In the genomic region with DNA sequence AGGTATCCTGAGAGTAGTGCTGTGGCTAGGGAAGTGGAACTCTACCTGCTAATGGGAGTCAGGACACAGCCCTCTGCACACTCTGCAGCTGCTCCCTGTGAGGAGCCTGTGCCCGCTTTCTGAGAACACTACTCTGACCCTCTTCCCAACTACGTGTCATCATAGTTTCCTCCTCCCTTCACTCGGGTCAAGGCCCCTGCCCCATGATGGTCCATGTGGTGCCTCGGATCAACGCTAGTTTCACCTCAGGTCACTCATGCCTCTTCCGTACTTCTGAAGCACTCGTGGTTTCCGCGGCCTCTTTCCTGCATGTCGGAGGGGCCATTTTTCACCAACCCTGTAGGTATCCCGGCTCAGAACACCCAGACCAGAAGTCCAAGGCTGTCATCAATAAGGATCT, we compare ENCODE assay signal across 8 mouse cellular contexts. TPM values are rescaled to one million over a fixed set of nuclear protein-coding genes. Genes with fewer than 3 reads are reported as not detected.
A peak's percentile ranks its signal among the peaks of the same experiment; 100 is the strongest.
DNase-seq lines count a peak whose midpoint lies in the region; ATAC-seq and TF ChIP-seq lines count a peak whose summit lies in the region.

No protein-coding gene starts in this region.

- no peak overlapping the region for H3K27ac ChIP-seq in kidney, embryonic 16.5 days (ENCODE audit: low read length)
- H3K27ac ChIP-seq in embryonic facial prominence, embryonic 12.5 days = 0 out of 2 replicates have a peak overlapping the region, but pooled peaks have one; percentile 83
- H3K27ac ChIP-seq in intestine, embryonic 16.5 days (ENCODE audit: low read length) = peak overlapping the region; percentile 29

- H3K9ac ChIP-seq in kidney, embryonic 16.5 days (replicated peaks; ENCODE audit: low read length) = peak overlapping the region; percentile 74
- H3K9ac ChIP-seq in embryonic facial prominence, embryonic 12.5 days = peak overlapping the region; percentile 28; the same call in 1 of the 2 replicates
- H3K9ac ChIP-seq in intestine, embryonic 16.5 days (ENCODE audit: low read depth, low read length) = peak overlapping the region; percentile 73

- no peak for TF ChIP-seq POLR2A in myocyte (IDR thresholded peaks at IDR 0.05; ENCODE audit: insufficient read length, low read depth)

- peaks cover 39% of the 10 kb centered on the region for H3K79me2 ChIP-seq in myocyte (ENCODE audit: control insufficient read depth, insufficient read depth)

- H3ac ChIP-seq in myocyte (ENCODE audit: control insufficient read depth, insufficient read length) = peak overlapping the region; percentile 1

- DNase-seq in kidney, postnatal 4 days = no peak
- DNase-seq in cerebellum, adult 9-10 months = no peak
- no peak for DNase-seq in left cerebral cortex, adult 18-20 months (ENCODE audit: low spot score in 2 of 2)
- no peak for DNase-seq in cerebellum, adult 8-10 months

- no peaks in the 10 kb centered on the region for H3K9me3 ChIP-seq in kidney, embryonic 16.5 days (ENCODE audit: low read length)
- H3K9me3 ChIP-seq in embryonic facial prominence, embryonic 12.5 days = no peaks in the 10 kb centered on the region
- H3K9me3 ChIP-seq in intestine, embryonic 16.5 days (ENCODE audit: control insufficient read depth, low read length) = no peaks in the 10 kb centered on the region

- peak overlapping the region; percentile 66 for H3K4me3 ChIP-seq in kidney, embryonic 16.5 days (ENCODE audit: low read length)
- peak overlapping the region; percentile 71 for H3K4me3 ChIP-seq in embryonic facial prominence, embryonic 12.5 days
- H3K4me3 ChIP-seq in intestine, embryonic 16.5 days (ENCODE audit: low read length) = peak overlapping the region; percentile 67
- peak overlapping the region; percentile 72 for H3K4me3 ChIP-seq in myocyte

- WGBS in kidney, embryonic 16.5 days = 1% methylated on average over 11 of the region's 11 CpGs
- 1% methylated on average over 11 of the region's 11 CpGs for WGBS in embryonic facial prominence, embryonic 12.5 days
- 1% methylated on average over 11 of the region's 11 CpGs for WGBS in intestine, embryonic 16.5 days

- no peaks in the 10 kb centered on the region for H3K27me3 ChIP-seq in kidney, embryonic 16.5 days (ENCODE audit: insufficient read depth, low read length)
- H3K27me3 ChIP-seq in embryonic facial prominence, embryonic 12.5 days = no peaks in the 10 kb centered on the region
- H3K27me3 ChIP-seq in intestine, embryonic 16.5 days (replicated peaks; ENCODE audit: control insufficient read depth, insufficient read depth, low read length) = no peaks in the 10 kb centered on the region
- H3K27me3 ChIP-seq in myocyte (ENCODE audit: control insufficient read depth, insufficient read depth, insufficient read length) = no peaks in the 10 kb centered on the region

- peaks cover under 1% of the 10 kb centered on the region; the same call in 1 of the 2 replicates for H3K36me3 ChIP-seq in kidney, embryonic 16.5 days (ENCODE audit: insufficient read depth, low read length)
- peaks cover 24% of the 10 kb centered on the region for H3K36me3 ChIP-seq in embryonic facial prominence, embryonic 12.5 days
- H3K36me3 ChIP-seq in intestine, embryonic 16.5 days (ENCODE audit: control insufficient read depth, insufficient read depth, low read length) = no peaks in the 10 kb centered on the region; the same call in 1 of the 2 replicates
- H3K36me3 ChIP-seq in myocyte (ENCODE audit: control insufficient read depth, insufficient read depth) = peaks cover 13% of the 10 kb centered on the region

- H3K4me2 ChIP-seq in kidney, embryonic 16.5 days (replicated peaks; ENCODE audit: low read depth, low read length) = peak overlapping the region; percentile 85
- H3K4me2 ChIP-seq in embryonic facial prominence, embryonic 12.5 days (replicated peaks) = peak overlapping the region; percentile 84
- peak overlapping the region; percentile 84 for H3K4me2 ChIP-seq in intestine, embryonic 16.5 days (ENCODE audit: low read depth, low read length)
- peak overlapping the region; percentile 95 for H3K4me2 ChIP-seq in myocyte (ENCODE audit: low read depth)

- ATAC-seq in kidney, embryonic 16.5 days (ENCODE audit: low FRiP score, low TSS enrichment) = no peak; the same call in none of the 2 replicates
- ATAC-seq in embryonic facial prominence, embryonic 12.5 days (ENCODE audit: insufficient number of reproducible peaks, insufficient read depth, low FRiP score, low TSS enrichment) = peak; percentile 60
- ATAC-seq in intestine, embryonic 16.5 days = no peak

- peaks cover 13% of the 10 kb centered on the region; the same call in 1 of the 2 replicates for H3K4me1 ChIP-seq in kidney, embryonic 16.5 days (ENCODE audit: insufficient read depth, low read length)
- H3K4me1 ChIP-seq in embryonic facial prominence, embryonic 12.5 days = peaks cover 10% of the 10 kb centered on the region; the same call in 1 of the 2 replicates
- H3K4me1 ChIP-seq in intestine, embryonic 16.5 days (ENCODE audit: control insufficient read depth, insufficient read depth, low read length) = peaks cover 3% of the 10 kb centered on the region; the same call in 1 of the 2 replicates

TF ChIP-seq in myocyte, 11 proteins besides CTCF, POLR2A, EP300 and RAD21:
- TF ChIP-seq TCF12 (IDR thresholded peaks at IDR 0.05; ENCODE audit: insufficient read depth, poor library complexity, severe bottlenecking) (no peak), E2F4 (IDR thresholded peaks at IDR 0.05; ENCODE audit: insufficient read depth) (no peak), REST (IDR thresholded peaks at IDR 0.05; ENCODE audit: insufficient read depth, insufficient read length) (no peak), POLR2AphosphoS2 (IDR thresholded peaks at IDR 0.05; ENCODE audit: insufficient read length, low read depth) (no peak), USF1 (IDR thresholded peaks at IDR 0.05; ENCODE audit: low read depth) (no peak), TCF3 (IDR thresholded peaks at IDR 0.05; ENCODE audit: insufficient read length, low read depth) (no peak), MYOD1 (IDR thresholded peaks at IDR 0.05; ENCODE audit: control insufficient read depth in 1 of 3, insufficient read length in 2 of 3, low read depth in 2 of 3) (no peak), MYOG (IDR thresholded peaks at IDR 0.05; ENCODE audit: control insufficient read depth in 1 of 3, insufficient read depth in 1 of 3, insufficient read length in 2 of 3, low read depth in 2 of 3) (no peak), CEBPB (IDR thresholded peaks at IDR 0.05; ENCODE audit: insufficient read depth, poor library complexity, severe bottlenecking) (no peak), SRF (IDR thresholded peaks at IDR 0.05; ENCODE audit: control insufficient read depth, insufficient read length, low read depth) (no peak), MAX (IDR thresholded peaks at IDR 0.05; ENCODE audit: low read depth) (no peak)

RNA-seq across cellular contexts. Expression of gene Lss, which starts 0.5 kb away (rescaled TPM):
- 23.4 and 26.0 TPM in 2 replicates for polyA plus RNA-seq in kidney, embryonic 16.5 days (2015; fragmentation: Nextera tagmentation; extraction: Ambion mirVana)
- polyA plus RNA-seq in embryonic facial prominence, embryonic 12.5 days (2016; fragmentation: Nextera tagmentation; extraction: Ambion mirVana) = 38.6 and 38.8 TPM in 2 replicates
- 75.6 and 76.9 TPM in 2 replicates for polyA plus RNA-seq in intestine, embryonic 16.5 days (2015; fragmentation: Nextera tagmentation; extraction: Ambion mirVana)
- polyA plus RNA-seq in myocyte (2012; fragmentation: generic; extraction: Trizol) = 36.0 TPM
- 10 to 100 TPM; 47.2 to 58.6 TPM for total RNA-seq in left cerebral cortex, adult 18-20 months (2021)

RNA-seq across cellular contexts. Expression of gene Spatc1l, which starts 31.1 kb away (rescaled TPM):
- polyA plus RNA-seq in kidney, embryonic 16.5 days (2015; fragmentation: Nextera tagmentation; extraction: Ambion mirVana) = not detected in 2 replicates
- not detected in 2 replicates for polyA plus RNA-seq in embryonic facial prominence, embryonic 12.5 days (2016; fragmentation: Nextera tagmentation; extraction: Ambion mirVana)
- not detected in 2 replicates for polyA plus RNA-seq in intestine, embryonic 16.5 days (2015; fragmentation: Nextera tagmentation; extraction: Ambion mirVana)
- polyA plus RNA-seq in myocyte (2012; fragmentation: generic; extraction: Trizol) = not detected
- not detected for total RNA-seq in left cerebral cortex, adult 18-20 months (2021)

RNA-seq across cellular contexts. Expression of gene Ftcd, which starts 44.5 kb away (rescaled TPM):
- 0.41 and 0.46 TPM in 2 replicates for polyA plus RNA-seq in kidney, embryonic 16.5 days (2015; fragmentation: Nextera tagmentation; extraction: Ambion mirVana)
- 0.09 TPM in 1 of 2 replicates, not detected in the other for polyA plus RNA-seq in embryonic facial prominence, embryonic 12.5 days (2016; fragmentation: Nextera tagmentation; extraction: Ambion mirVana)
- polyA plus RNA-seq in intestine, embryonic 16.5 days (2015; fragmentation: Nextera tagmentation; extraction: Ambion mirVana) = 0.87 and 1.5 TPM in 2 replicates
- not detected for polyA plus RNA-seq in myocyte (2012; fragmentation: generic; extraction: Trizol)
- total RNA-seq in left cerebral cortex, adult 18-20 months (2021) = under 1 TPM in 1 of 2 experiments, not detected in 1; 0.12 TPM
